Mouse (Mus musculus) brain, adult 10 weeks (tissue): Measurements from ENCODE around the gene Olfr1253. TPM values are rescaled to one million over a fixed set of nuclear protein-coding genes. Genes with fewer than 3 reads are reported as not detected.

Experiments
- polyA plus RNA-seq: library from polyadenylated mRNA; stranded (reverse); fragments of 350-450 nt; fragmentation: Illumina TruSeq; extraction: RNeasy Lipid Tissue Mini Kit (QIAGEN cat#74804); gene quantifications from one replicate; pipeline ENCODE4 v1.2.3, GENCODE M21; 2015; ENCODE audit warnings: low read depth, low replicate concordance

The Olfr1253 gene
- not detected for polyA plus RNA-seq

GRCm38 (mm10) chr2:89756990-89757389, at the start of gene Olfr1253:
Gene Olfr1253 (minus strand): TSS chr2:89757090.

GRCm38 (mm10) chr2:89793519-89793918, 36.6 kb upstream of the Olfr1253 start, which contains the start of gene Olfr1254:
Gene Olfr1254 (minus strand): TSS chr2:89793619.

GRCm38 (mm10) chr2:89724912-89725311, 32.0 kb downstream of the Olfr1253 start, which contains the start of gene Olfr1252:
Gene Olfr1252 (minus strand): TSS chr2:89725012.

Other genes with a start within 250 kb of the Olfr1253 start
- not detected for gene Olfr1243, start 225.6 kb downstream of the Olfr1253 start, polyA plus RNA-seq
- gene Olfr1245, start 178.6 kb downstream of the Olfr1253 start, polyA plus RNA-seq: not detected
- not detected for gene Olfr1246, start 163.9 kb downstream of the Olfr1253 start, polyA plus RNA-seq
- gene Olfr1247, start 143.0 kb downstream of the Olfr1253 start, polyA plus RNA-seq: not detected
- not detected for gene Olfr1248, start 138.8 kb downstream of the Olfr1253 start, polyA plus RNA-seq
- not detected for gene Olfr1249, start 122.1 kb downstream of the Olfr1253 start, polyA plus RNA-seq
- gene Olfr1250, start 95.6 kb downstream of the Olfr1253 start, polyA plus RNA-seq: not detected
- not detected for gene Olfr1251, start 85.2 kb downstream of the Olfr1253 start, polyA plus RNA-seq
- gene Olfr1252, start 32.1 kb downstream of the Olfr1253 start, polyA plus RNA-seq: not detected
- gene Olfr1254, start 36.5 kb upstream of the Olfr1253 start, polyA plus RNA-seq: not detected
- not detected for gene Olfr1255, start 55.0 kb upstream of the Olfr1253 start, polyA plus RNA-seq
- not detected for gene Olfr1256, start 84.5 kb upstream of the Olfr1253 start, polyA plus RNA-seq
- gene Olfr48, start 91.1 kb upstream of the Olfr1253 start, polyA plus RNA-seq: not detected
- not detected for gene Olfr1257, start 121.3 kb upstream of the Olfr1253 start, polyA plus RNA-seq
- gene Olfr1258, start 170.2 kb upstream of the Olfr1253 start, polyA plus RNA-seq: not detected
- gene Olfr1259, start 191.6 kb upstream of the Olfr1253 start, polyA plus RNA-seq: not detected
- not detected for gene Olfr1260, start 217.2 kb upstream of the Olfr1253 start, polyA plus RNA-seq
- gene Olfr1261, start 234.1 kb upstream of the Olfr1253 start, polyA plus RNA-seq: not detected
- gene Olfr1262, start 243.1 kb upstream of the Olfr1253 start, polyA plus RNA-seq: not detected